Mouse (Mus musculus) gastrocnemius, adult 8-10 months (tissue): ENCODE data around the gene Pias1. TPM values are rescaled to one million over a fixed set of nuclear protein-coding genes. Genes with fewer than 3 reads are reported as not detected.

Experiments
- DNase-seq, 2 experiments: peaks; one replicate each; pipeline ENCODE4 v3.0.0; 2022; ENCODE audit warnings: low spot score in 2 of 2
- total RNA-seq, 4 experiments: library from RNA; stranded (reverse); gene quantifications; 2 replicates each; pipeline ENCODE4 v1.2.4; 2022

The Pias1 gene
- 10 to 100 TPM; 15.2 to 21.1 (median 18.4) TPM for total RNA-seq

- DNase-seq, result no peak
These were observed at the start of gene Pias1 for GRCm38 (mm10) chr9:62987824-62988223. Gene Pias1 (minus strand): TSS chr9:62987924.

- no peak for DNase-seq
These were observed 47.7 kb upstream of the Pias1 start for GRCm38 (mm10) chr9:63035431-63035830.

GRCm38 (mm10) chr9:63031011-63031782 lies 43.5 kb upstream of the Pias1 start:
- DNase-seq, result peak; percentile 69 to 75

DNA sequence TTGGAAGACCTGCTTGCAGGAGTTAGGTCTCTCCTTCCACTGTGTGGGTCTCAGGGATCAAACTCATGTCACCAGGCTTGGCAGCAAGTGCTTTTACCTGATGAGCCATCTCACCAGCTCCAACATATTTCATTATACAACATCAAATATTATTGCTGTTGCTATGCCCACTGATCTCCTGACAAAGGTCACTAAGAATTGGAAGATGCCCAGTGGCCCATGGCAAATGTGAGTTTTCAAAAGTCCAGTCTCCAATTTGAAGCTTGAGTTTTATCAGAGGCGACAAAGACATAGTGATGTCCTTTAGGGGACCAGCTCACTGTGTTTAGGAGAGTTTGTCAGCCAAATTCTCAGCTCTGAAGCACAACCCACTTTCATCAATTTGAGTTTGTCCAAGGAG lies 34.8 kb upstream of the Pias1 start:
- no peak for DNase-seq

DNA sequence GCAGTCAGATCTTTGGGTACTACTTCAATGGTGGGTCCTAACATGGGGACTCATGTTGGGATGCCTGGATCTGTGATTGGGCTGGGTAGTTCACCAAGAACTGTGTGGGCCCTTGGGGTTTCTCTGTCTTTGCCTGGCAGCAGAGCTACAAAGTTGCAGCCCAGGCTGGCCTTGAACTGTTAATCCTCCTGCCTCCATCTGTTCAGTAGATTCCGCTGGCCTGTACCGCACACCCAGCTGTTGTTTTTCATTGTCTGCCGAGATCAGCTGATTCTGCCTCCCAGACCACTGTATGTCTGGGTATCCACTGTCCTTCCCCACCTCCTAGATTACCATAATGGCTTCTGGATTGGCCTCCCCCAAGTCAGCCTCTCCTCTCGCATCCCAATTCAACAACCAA lies 19.6 kb upstream of the Pias1 start:
- no peak for DNase-seq

DNA sequence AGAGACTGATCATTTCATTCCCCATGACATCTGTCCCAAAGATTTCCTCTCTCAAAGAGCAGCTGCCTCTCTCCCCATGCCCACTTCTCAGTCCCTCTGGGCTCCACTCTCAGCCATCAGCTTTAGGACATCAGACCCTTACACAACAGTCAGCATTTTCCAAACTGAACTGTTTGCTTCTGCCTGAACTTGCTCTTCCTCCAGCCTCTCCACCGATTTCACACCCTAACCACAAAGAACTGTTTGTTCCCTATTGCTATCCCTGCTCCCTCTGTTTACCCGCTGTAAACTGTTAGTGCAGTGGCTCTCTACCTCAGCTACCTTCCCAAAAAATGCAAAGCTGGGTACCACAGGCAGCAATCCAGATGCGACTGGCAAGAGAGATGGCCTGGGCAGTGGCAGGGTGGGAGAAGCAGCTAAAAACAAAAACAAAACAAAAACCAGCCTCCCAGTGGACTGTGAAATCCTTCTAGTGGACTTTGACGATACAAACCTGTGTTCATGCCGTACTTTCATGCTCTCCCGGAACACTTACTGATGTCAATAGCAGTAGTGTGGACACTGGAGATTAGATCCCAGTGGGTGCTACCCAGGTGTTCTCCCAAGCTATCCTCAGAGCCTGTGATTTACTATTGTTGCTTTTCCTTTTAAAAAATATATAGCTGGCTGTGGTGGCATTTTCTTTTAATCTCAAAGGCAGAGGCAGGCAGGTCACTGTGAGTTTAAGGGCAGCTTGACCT lies 18.5 kb upstream of the Pias1 start:
- no peak for DNase-seq

- no peak for DNase-seq
These were observed 10.8 kb upstream of the Pias1 start for GRCm38 (mm10) chr9:62998561-62998960.

DNA sequence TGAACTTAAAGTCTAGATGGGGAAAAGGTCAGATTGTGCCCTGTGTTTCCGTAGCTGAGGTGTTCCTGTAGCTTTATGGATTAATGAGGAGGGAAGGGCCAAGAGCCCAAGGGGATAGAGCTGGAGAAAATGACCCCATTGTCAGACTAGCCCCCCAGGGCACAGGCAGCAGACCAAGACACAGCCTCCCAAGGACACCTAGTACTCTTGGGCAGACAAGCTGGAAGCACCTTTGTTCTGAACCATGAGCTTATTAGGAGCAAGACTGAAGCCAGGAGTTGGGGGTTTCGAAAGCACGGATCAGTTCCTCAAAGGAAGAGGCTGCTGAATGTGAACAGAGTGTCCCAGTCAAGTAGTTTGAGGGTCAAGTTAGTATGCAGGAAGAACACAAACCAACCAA lies 9.9 kb upstream of the Pias1 start:
- no peak for DNase-seq

DNA sequence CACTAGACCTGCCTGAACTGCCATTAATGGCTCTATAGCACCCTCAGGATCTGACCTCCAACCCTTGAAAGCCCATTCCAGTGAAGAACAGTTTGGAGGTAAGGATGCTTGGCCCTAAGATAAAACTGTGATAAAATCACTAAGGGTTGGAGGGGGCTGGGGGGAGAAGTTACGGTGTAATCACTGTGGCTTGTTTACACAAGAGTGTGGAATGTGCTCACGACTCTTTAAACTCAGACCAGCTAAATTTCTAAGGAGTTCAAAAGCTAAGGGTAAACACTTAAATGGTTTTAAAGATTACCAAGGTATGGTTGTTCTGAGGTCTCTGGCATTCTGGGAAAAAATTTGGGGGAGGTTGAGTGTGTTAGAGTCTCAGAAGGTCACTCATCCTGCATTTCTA lies 7.5 kb upstream of the Pias1 start:
- DNase-seq, result no peak

DNA sequence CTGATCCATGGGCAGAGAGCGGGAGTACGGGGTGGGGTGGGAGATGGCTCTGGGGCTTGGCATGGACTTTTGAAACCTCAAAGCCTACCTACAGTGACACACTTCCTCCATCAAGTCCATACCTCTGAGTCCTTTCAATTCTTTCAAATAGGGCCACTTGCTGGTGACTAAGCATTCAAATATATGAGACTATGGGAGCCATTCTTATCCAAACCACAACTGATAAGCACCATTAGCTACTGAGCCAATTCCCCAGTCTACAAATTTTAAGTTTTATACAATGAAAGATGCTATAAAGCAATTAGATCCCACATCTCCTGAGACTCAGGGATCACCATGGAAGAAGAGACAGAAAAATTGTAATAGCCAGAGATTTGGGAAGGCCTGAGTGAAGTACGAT lies 2.4 kb upstream of the Pias1 start:
- no peak for DNase-seq

DNA sequence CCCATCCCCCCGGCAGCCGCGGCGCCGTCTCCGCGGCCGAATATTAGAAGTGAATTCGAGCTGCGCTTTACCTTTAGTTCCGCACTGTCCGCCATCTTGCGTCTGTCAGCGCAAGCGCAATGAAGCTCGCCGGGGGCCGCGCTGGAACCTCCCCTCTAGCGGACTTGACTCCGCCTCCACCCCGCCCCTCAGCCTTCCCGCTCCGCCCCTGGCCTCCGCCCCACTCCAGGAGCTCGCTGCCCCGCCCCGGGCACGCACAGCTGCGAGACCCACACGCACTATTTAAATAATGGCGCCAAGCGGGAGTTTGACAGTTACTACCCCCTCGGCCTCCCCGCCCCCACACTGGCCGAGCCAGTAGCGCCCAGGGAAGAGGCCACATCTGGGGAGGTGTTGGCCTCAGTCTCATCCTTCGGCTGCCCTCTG lies 6.9 kb downstream of the Pias1 start:
- peak; percentile 93 to 95 for DNase-seq

DNA sequence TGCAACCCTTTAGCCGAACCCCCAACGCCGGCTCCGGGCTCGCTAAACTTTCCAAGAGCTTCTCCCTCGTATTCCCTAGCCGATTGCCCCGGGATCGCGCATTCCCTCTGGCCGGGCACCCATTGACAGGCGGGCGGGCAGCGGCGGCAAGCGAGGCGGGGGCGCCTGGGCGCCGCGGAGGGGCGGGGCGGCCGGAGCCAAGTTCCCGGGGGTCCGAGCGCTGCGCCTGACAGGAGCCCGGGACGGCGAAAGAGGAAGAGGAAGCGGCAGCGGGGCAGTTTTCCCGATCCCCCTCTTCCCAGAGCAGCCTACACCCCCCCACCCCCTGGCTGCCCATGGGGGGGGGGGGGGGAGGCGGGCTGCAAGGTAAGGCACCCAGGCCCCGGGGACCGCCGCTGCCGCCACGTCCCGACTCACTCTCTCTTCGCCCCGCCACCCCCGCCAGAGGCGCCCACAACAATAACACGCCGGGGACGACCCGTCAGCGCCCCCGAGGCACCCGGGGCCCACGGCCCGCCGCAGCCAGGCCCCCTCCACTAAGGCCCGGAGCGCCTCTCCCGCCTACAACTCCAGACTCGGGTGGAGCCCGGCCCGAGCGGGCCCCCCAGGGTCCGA lies 7.5 kb downstream of the Pias1 start:
- DNase-seq, result peak; percentile 17 to 22

GRCm38 (mm10) chr9:62979461-62980161 lies 8.1 kb downstream of the Pias1 start:
- no peak for DNase-seq

DNA sequence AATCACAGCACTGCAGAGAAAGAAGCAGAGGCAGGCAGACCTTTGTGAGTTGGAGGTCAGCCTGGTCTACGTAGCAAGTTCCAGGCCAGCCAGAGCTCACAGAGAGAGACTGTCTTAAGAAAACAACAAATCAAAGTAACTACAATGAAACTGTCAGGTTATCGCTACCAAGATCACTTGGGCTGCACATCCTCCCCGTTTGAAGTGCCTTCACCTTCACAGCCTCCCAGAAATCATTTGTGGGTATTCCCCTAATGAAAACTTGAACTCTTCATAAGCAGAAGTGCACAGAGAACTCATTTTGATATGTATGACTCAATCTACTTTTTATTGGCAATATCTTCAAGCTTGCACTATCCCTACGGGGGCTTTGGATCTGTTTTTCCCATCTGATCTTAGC lies 10.6 kb downstream of the Pias1 start:
- no peak for DNase-seq

GRCm38 (mm10) chr9:62975830-62976229 lies 11.9 kb downstream of the Pias1 start:
- DNase-seq, result no peak

DNA sequence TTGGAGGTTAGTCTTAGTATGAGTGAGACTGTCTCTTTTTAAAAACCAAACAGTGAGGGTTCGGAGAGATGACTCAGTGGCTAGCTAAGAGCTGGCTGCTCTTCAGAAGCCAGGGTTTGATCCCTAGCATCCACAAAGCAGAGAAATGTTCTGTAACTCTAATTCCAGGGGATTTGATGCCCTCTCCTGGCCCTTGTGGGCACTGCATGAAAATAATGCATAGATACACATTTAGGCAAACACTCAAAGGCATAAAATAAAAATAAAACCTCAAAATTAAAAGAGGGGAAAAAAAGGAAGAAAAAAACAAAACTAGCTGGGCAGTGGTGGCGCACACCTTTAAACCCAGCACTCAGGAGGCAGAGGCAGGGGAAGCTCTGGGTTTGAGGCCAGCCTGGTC lies 13.3 kb downstream of the Pias1 start:
- no peak for DNase-seq

- no peak for DNase-seq
These were observed 15.5 kb downstream of the Pias1 start for GRCm38 (mm10) chr9:62972073-62972745.

DNA sequence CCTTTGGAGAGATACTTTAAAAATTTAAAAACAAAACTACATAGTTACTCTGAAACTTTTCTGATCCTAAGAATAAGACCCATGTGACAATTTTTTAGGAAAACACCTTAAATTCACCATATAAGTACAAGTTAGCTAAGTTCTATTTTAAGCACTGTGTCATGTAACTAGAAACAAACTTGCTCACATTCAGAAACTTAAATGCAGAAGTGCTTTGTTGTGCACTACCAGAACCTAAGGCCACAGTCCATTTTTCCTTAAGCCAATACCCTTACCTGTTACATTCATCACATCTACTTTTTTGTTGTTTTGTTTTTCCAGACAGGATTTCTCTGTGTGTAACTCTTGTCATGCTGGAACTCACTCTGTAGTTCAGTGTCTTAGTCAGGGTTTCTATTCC lies 17.4 kb downstream of the Pias1 start:
- no peak for DNase-seq

- DNase-seq, result no peak
These were observed 21.7 kb downstream of the Pias1 start for GRCm38 (mm10) chr9:62966018-62966417.

- no peak for DNase-seq
These were observed 35.0 kb downstream of the Pias1 start for GRCm38 (mm10) chr9:62952713-62953112.

GRCm38 (mm10) chr9:62945346-62945745 lies 42.4 kb downstream of the Pias1 start:
- no peak for DNase-seq
